Mouse (Mus musculus): ENCODE data around the gene Agl.

DNA sequence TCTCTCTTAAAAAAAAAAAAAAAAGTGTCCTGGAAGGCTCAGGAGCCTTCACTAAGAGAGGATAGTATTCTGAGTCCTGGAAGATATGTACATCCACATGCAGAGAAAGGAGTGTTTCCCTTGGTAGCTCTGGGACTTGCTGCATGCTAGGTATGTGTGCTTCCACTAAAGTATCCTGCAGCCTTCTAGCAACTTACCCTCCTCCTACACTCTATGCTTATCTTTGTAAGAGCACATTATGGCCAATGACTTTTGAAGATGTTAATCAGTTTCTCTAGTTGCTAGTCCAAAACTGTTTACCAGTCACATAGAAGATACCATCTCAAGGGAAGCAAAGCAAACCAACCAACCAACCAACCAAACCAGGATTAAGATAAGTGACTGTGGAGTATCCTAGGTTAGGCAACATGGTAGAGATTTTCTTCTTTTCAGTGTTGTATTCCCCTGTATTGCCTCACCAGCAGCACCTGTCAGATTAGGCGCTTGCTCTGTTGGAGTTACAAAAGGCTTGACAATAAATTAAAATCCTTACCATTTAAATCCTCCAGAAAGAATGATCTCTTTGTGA, 102.2 kb downstream of the Agl start:
- TF ChIP-seq CTCF (IDR thresholded peaks at IDR 0.05; ENCODE audit: extremely low read depth, insufficient read length, insufficient replicate concordance, low read depth, low read length) (no peak), POLR2A (IDR thresholded peaks at IDR 0.05; ENCODE audit: low read depth, low read length) (no peak)

Data from small intestine, adult 2 months (tissue).